ENCODE assay signal across 7 mouse cellular contexts in genomic region chr2:156312297-156312897, GRCm38 (mm10). TPM values are rescaled to one million over a fixed set of nuclear protein-coding genes. Genes with fewer than 3 reads are reported as not detected.
DNase-seq lines count a peak whose midpoint lies in the region; ATAC-seq and TF ChIP-seq lines count a peak whose summit lies in the region.

Gene Cnbd2 (plus strand): TSS chr2:156312299.
Gene Scand1 (minus strand): TSS chr2:156312704.

- peak within 1 kb of the TSS; percentile 99 for H3K27ac ChIP-seq in intestine, postnatal 0 days (ENCODE audit: low read depth, low read length)
- peak within 1 kb of the TSS; percentile 98 for H3K27ac ChIP-seq in midbrain, embryonic 12.5 days (replicated peaks)
- peak within 1 kb of the TSS; percentile 97 for H3K27ac ChIP-seq in small intestine, adult 2 months (ENCODE audit: insufficient read depth, low read depth, low read length)

- no peaks in the 10 kb centered on the region for H3K4me1 ChIP-seq in intestine, postnatal 0 days (replicated peaks; ENCODE audit: control insufficient read depth, insufficient read depth, low read length)
- H3K4me1 ChIP-seq in midbrain, embryonic 12.5 days, result peaks cover 10% of the 10 kb centered on the region; the same call in 1 of the 2 replicates
- H3K4me1 ChIP-seq in small intestine, adult 2 months (ENCODE audit: control insufficient read depth, insufficient read depth, insufficient read length, low read length), result peaks cover 2% of the 10 kb centered on the region; the same call in 1 of the 2 replicates

- H3K4me2 ChIP-seq in intestine, postnatal 0 days (replicated peaks; ENCODE audit: low read depth), result peak within 1 kb of the TSS; percentile 79
- peak within 1 kb of the TSS; percentile 83 for H3K4me2 ChIP-seq in midbrain, embryonic 12.5 days (replicated peaks)

- peak; percentile 69 for TF ChIP-seq CTCF in intestine, postnatal 0 days (IDR thresholded peaks at IDR 0.05; ENCODE audit: low read depth)
- peak; percentile 44; the same call in 1 of the 2 replicates for TF ChIP-seq CTCF in small intestine, adult 2 months (IDR thresholded peaks at IDR 0.05; ENCODE audit: extremely low read depth, insufficient read length, insufficient replicate concordance, low read depth, low read length)

- no peaks in the 10 kb centered on the region; the same call in 1 of the 2 replicates for H3K36me3 ChIP-seq in intestine, postnatal 0 days (ENCODE audit: control insufficient read depth, insufficient read depth)
- H3K36me3 ChIP-seq in midbrain, embryonic 12.5 days, result peaks cover 19% of the 10 kb centered on the region; the same call in 1 of the 2 replicates
- H3K36me3 ChIP-seq in small intestine, adult 2 months (ENCODE audit: control insufficient read depth, insufficient read depth, low read length), result no peaks in the 10 kb centered on the region

- DNase-seq in adrenal gland, adult 2 months, result peak; percentile 91
- DNase-seq in embryo, embryonic 11.5 days (ENCODE audit: low read depth, low spot score), result peak; percentile 65
- peak; percentile 70 to 77 for DNase-seq in gastrocnemius, postnatal 4 days (ENCODE audit: low spot score in 2 of 2)
- peak; percentile 83 for DNase-seq in left cerebral cortex, postnatal 4 days

- H3K9ac ChIP-seq in intestine, postnatal 0 days (ENCODE audit: low read depth, low read length), result peak within 1 kb of the TSS; percentile 96
- peak within 1 kb of the TSS; percentile 94 for H3K9ac ChIP-seq in midbrain, embryonic 12.5 days (replicated peaks)

- H3K9me3 ChIP-seq in intestine, postnatal 0 days (ENCODE audit: control insufficient read depth), result no peaks in the 10 kb centered on the region
- H3K9me3 ChIP-seq in midbrain, embryonic 12.5 days, result no peaks in the 10 kb centered on the region

- ATAC-seq in intestine, postnatal 0 days, result peak; percentile 88
- ATAC-seq in midbrain, embryonic 12.5 days (ENCODE audit: low FRiP score, low read depth), result peak; percentile 95

- no peaks in the 10 kb centered on the region for H3K27me3 ChIP-seq in intestine, postnatal 0 days (replicated peaks; ENCODE audit: control insufficient read depth, insufficient read depth, low read length)
- no peaks in the 10 kb centered on the region for H3K27me3 ChIP-seq in midbrain, embryonic 12.5 days
- H3K27me3 ChIP-seq in small intestine, adult 2 months (ENCODE audit: control insufficient read depth, insufficient read depth, low read length), result no peaks in the 10 kb centered on the region

- WGBS in intestine, postnatal 0 days, result under 1% methylated on average over 49 of the region's 49 CpGs
- under 1% methylated on average over 49 of the region's 49 CpGs for WGBS in midbrain, embryonic 12.5 days
- under 1% methylated on average over 47 of the region's 49 CpGs for WGBS in small intestine, adult 2 months

- TF ChIP-seq POLR2A in small intestine, adult 2 months (IDR thresholded peaks at IDR 0.05; ENCODE audit: low read depth, low read length), result peak; percentile 43; the same call in 1 of the 2 replicates

- intact Hi-C loops in left cerebral cortex, postnatal 4 days (cut with DNase I), result no loop called here

- peak within 1 kb of the TSS; percentile 73 for H3K4me3 ChIP-seq in intestine, postnatal 0 days (ENCODE audit: low read depth, low read length)
- H3K4me3 ChIP-seq in midbrain, embryonic 12.5 days, result peak within 1 kb of the TSS; percentile 92
- peak within 1 kb of the TSS; percentile 89 for H3K4me3 ChIP-seq in small intestine, adult 2 months (ENCODE audit: low read depth, low read length)

RNA-seq across cellular contexts. Expression of gene Cnbd2, which starts in this region (rescaled TPM):
- total RNA-seq in adrenal gland, adult 2 months (2021), result 1 to 10 TPM; 1.7 to 2.2 TPM
- 0.59 and 0.65 TPM in 2 replicates for polyA plus RNA-seq in adrenal gland, adult 2 months (2012; rRNA removed)
- total RNA-seq in gastrocnemius, postnatal 4 days (2021), result 1 to 10 TPM; 2.8 to 2.9 TPM
- 9.4 and 9.6 TPM in 2 replicates for polyA plus RNA-seq in intestine, postnatal 0 days (2015; fragmentation: Nextera tagmentation; extraction: Ambion mirVana)
- 1 to 10 TPM; 4.1 to 4.7 TPM for total RNA-seq in left cerebral cortex, postnatal 4 days (2021)
- 5.9 and 6.3 TPM in 2 replicates for polyA plus RNA-seq in midbrain, embryonic 12.5 days (2016; fragmentation: Nextera tagmentation; extraction: Ambion mirVana)
- polyA plus RNA-seq in small intestine, adult 2 months (2012; rRNA removed), result 0.19 and 0.48 TPM in 2 replicates

RNA-seq across cellular contexts. Expression of gene Scand1, which starts in this region (rescaled TPM):
- 100 to 1,000 TPM; 106 to 129 TPM for total RNA-seq in adrenal gland, adult 2 months (2021)
- polyA plus RNA-seq in adrenal gland, adult 2 months (2012; rRNA removed), result 580 and 627 TPM in 2 replicates
- 10 to 100 TPM; 63.7 to 76.2 TPM for total RNA-seq in gastrocnemius, postnatal 4 days (2021)
- polyA plus RNA-seq in intestine, postnatal 0 days (2015; fragmentation: Nextera tagmentation; extraction: Ambion mirVana), result 187 and 200 TPM in 2 replicates
- total RNA-seq in left cerebral cortex, postnatal 4 days (2021), result 100 to 1,000 TPM in 1 of 2 experiments, 10 to 100 TPM in 1; 96.9 to 106 TPM
- 119 and 122 TPM in 2 replicates for polyA plus RNA-seq in midbrain, embryonic 12.5 days (2016; fragmentation: Nextera tagmentation; extraction: Ambion mirVana)
- 234 and 518 TPM in 2 replicates for polyA plus RNA-seq in small intestine, adult 2 months (2012; rRNA removed)

Comparison
In these comparisons a context has a peak if more than half of its experiments do, and no peak if none do; other contexts are left out.
1. Peak in every context shown above with its lines: DNase-seq, ATAC-seq, H3K4me3 ChIP-seq and H3K27ac ChIP-seq.